ENCODE assay signal across 34 mouse cellular contexts in genomic region chr2:143056736-143057135, GRCm38 (mm10). TPM values are rescaled to one million over a fixed set of nuclear protein-coding genes. Genes with fewer than 3 reads are reported as not detected.
A peak's percentile ranks its signal among the peaks of the same experiment; 100 is the strongest.
DNase-seq lines count a peak whose midpoint lies in the region; ATAC-seq lines count a peak whose summit lies in the region.
"Had no signal": no experiment of that assay in that cellular context is flagged by ENCODE, and none has a peak within 500 bp of the region (broad histone marks: within the 10 kb centered on the region; RNA-seq: fewer than 3 reads in every experiment).

No protein-coding gene starts in this region.

- H3K4me3 ChIP-seq in midbrain, embryonic 11.5 days (ENCODE audit: low read depth, low read length) = no peak overlapping the region
- no peak overlapping the region for H3K4me3 ChIP-seq in midbrain, embryonic 15.5 days
- no peak overlapping the region for H3K4me3 ChIP-seq in kidney, embryonic 15.5 days (replicated peaks)
- H3K4me3 ChIP-seq: embryonic facial prominence, embryonic 10.5 days; heart, embryonic 15.5 days; hindbrain, embryonic 13.5 days; limb, embryonic 13.5 days; liver, embryonic 12.5 days; midbrain, embryonic 13.5 days; neural tube, embryonic 13.5 days had no signal

- H3K4me2 ChIP-seq in midbrain, embryonic 11.5 days = no peak overlapping the region
- no peak overlapping the region for H3K4me2 ChIP-seq in midbrain, embryonic 15.5 days
- no peak overlapping the region for H3K4me2 ChIP-seq in kidney, embryonic 15.5 days
- H3K4me2 ChIP-seq: heart, embryonic 15.5 days; hindbrain, embryonic 13.5 days; limb, embryonic 13.5 days; liver, embryonic 12.5 days; midbrain, embryonic 13.5 days; neural tube, embryonic 13.5 days had no signal

- no peaks in the 10 kb centered on the region for H3K4me1 ChIP-seq in midbrain, embryonic 11.5 days (ENCODE audit: control insufficient read depth, insufficient read depth, low read length)
- no peaks in the 10 kb centered on the region for H3K4me1 ChIP-seq in midbrain, embryonic 15.5 days
- no peaks in the 10 kb centered on the region for H3K4me1 ChIP-seq in kidney, embryonic 15.5 days
- H3K4me1 ChIP-seq: embryonic facial prominence, embryonic 10.5 days; heart, embryonic 15.5 days; hindbrain, embryonic 13.5 days; limb, embryonic 13.5 days; liver, embryonic 12.5 days; midbrain, embryonic 13.5 days; neural tube, embryonic 13.5 days had no signal

- no peaks in the 10 kb centered on the region for H3K36me3 ChIP-seq in midbrain, embryonic 11.5 days (ENCODE audit: control insufficient read depth, insufficient read depth, low read length)
- no peaks in the 10 kb centered on the region for H3K36me3 ChIP-seq in midbrain, embryonic 15.5 days (replicated peaks)
- H3K36me3 ChIP-seq in kidney, embryonic 15.5 days = no peaks in the 10 kb centered on the region
- H3K36me3 ChIP-seq: embryonic facial prominence, embryonic 10.5 days; heart, embryonic 15.5 days; hindbrain, embryonic 13.5 days; limb, embryonic 13.5 days; liver, embryonic 12.5 days; midbrain, embryonic 13.5 days; neural tube, embryonic 13.5 days had no signal

- DNase-seq in frontal cortex, postnatal 25 days (ENCODE audit: low spot score in 2 of 2) = no peak
- peak; percentile 61 for DNase-seq in midbrain, embryonic 11.5 days (ENCODE audit: low spot score, missing footprints)
- DNase-seq in left cerebral cortex, adult 18-20 months (ENCODE audit: low spot score in 2 of 2) = peak; percentile 3 to 8
- peak; percentile 80 for DNase-seq in telencephalon, adult 2 months (ENCODE audit: low read depth, low spot score)
- DNase-seq: adrenal gland, postnatal 36 days; cerebellum, adult 11-12 months; cerebellum, postnatal 10 days; heart, postnatal 36 days; kidney, adult 11 months; lung, adult 18-20 months; lung, postnatal 14 days; retina, postnatal 1 day; thymus, adult 2 months had no signal

- H3K27me3 ChIP-seq in midbrain, embryonic 11.5 days (ENCODE audit: control insufficient read depth, insufficient read depth, low read length) = no peaks in the 10 kb centered on the region
- no peaks in the 10 kb centered on the region for H3K27me3 ChIP-seq in midbrain, embryonic 15.5 days (replicated peaks)
- peaks cover 7% of the 10 kb centered on the region; the same call in 1 of the 2 replicates for H3K27me3 ChIP-seq in kidney, embryonic 15.5 days
- H3K27me3 ChIP-seq: hindbrain, embryonic 13.5 days; liver, embryonic 12.5 days had no signal

- H3K9me3 ChIP-seq in midbrain, embryonic 11.5 days (ENCODE audit: control insufficient read depth, low read length) = no peaks in the 10 kb centered on the region
- no peaks in the 10 kb centered on the region for H3K9me3 ChIP-seq in midbrain, embryonic 15.5 days
- H3K9me3 ChIP-seq in kidney, embryonic 15.5 days (replicated peaks) = no peaks in the 10 kb centered on the region
- H3K9me3 ChIP-seq: embryonic facial prominence, embryonic 10.5 days; heart, embryonic 15.5 days; hindbrain, embryonic 13.5 days; limb, embryonic 13.5 days; liver, embryonic 12.5 days; midbrain, embryonic 13.5 days; neural tube, embryonic 13.5 days had no signal

- H3K9ac ChIP-seq in midbrain, embryonic 11.5 days (ENCODE audit: low read length) = no peak overlapping the region
- no peak overlapping the region for H3K9ac ChIP-seq in midbrain, embryonic 15.5 days
- no peak overlapping the region for H3K9ac ChIP-seq in kidney, embryonic 15.5 days
- H3K9ac ChIP-seq: heart, embryonic 15.5 days; hindbrain, embryonic 13.5 days; limb, embryonic 13.5 days; liver, embryonic 12.5 days; midbrain, embryonic 13.5 days; neural tube, embryonic 13.5 days had no signal

- H3K27ac ChIP-seq in midbrain, embryonic 11.5 days (ENCODE audit: low read depth, low read length) = no peak overlapping the region
- H3K27ac ChIP-seq in midbrain, embryonic 15.5 days = no peak overlapping the region
- no peak overlapping the region for H3K27ac ChIP-seq in kidney, embryonic 15.5 days
- H3K27ac ChIP-seq: embryonic facial prominence, embryonic 10.5 days; heart, embryonic 15.5 days; hindbrain, embryonic 13.5 days; kidney, postnatal 0 days; limb, embryonic 13.5 days; liver, embryonic 12.5 days; midbrain, embryonic 13.5 days; neural tube, embryonic 13.5 days had no signal

- 75% methylated on average over 5 of the region's 5 CpGs for WGBS in midbrain, embryonic 11.5 days
- WGBS in midbrain, embryonic 15.5 days = 79% methylated on average over 5 of the region's 5 CpGs
- WGBS in kidney, embryonic 15.5 days = 82% methylated on average over 5 of the region's 5 CpGs

- peak; percentile 95 for ATAC-seq in frontal cortex, adult (ENCODE audit: low TSS enrichment)
- ATAC-seq in midbrain, embryonic 11.5 days (ENCODE audit: low FRiP score) = no peak
- ATAC-seq in midbrain, embryonic 15.5 days (replicated peaks) = no peak
- ATAC-seq in megakaryocyte-erythroid progenitor cell, adult 5-6 weeks (replicated peaks; ENCODE audit: low FRiP score, low TSS enrichment, poor library complexity, severe bottlenecking) = no peak
- no peak for ATAC-seq in kidney, embryonic 15.5 days (replicated peaks; ENCODE audit: low FRiP score)
- ATAC-seq: CD4-positive, CD25-positive, alpha-beta regulatory T cell, adult 4 months; forebrain, embryonic 16.5 days; liver, embryonic 12.5 days; midbrain, embryonic 13.5 days had no signal

RNA-seq across cellular contexts. Expression of gene Snrpb2, which starts 6.1 kb away (rescaled TPM):
- polyA plus RNA-seq in midbrain, embryonic 11.5 days (2014; fragmentation: Nextera tagmentation; extraction: Ambion mirVana) = 149 and 152 TPM in 2 replicates
- 47.1 and 50.4 TPM in 2 replicates for polyA plus RNA-seq in midbrain, embryonic 15.5 days (2015; fragmentation: Nextera tagmentation; extraction: Ambion mirVana)
- total RNA-seq in left cerebral cortex, adult 18-20 months (2021) = 10 to 100 TPM; 33.3 to 35.8 TPM
- total RNA-seq in megakaryocyte-erythroid progenitor cell, adult 5-6 weeks (2014; fragmentation: Nextera tagmentation) = 46.6 and 62.5 TPM in 2 replicates
- 94.4 and 234 TPM in 2 replicates for total RNA-seq in megakaryocyte-erythroid progenitor cell, adult 5-6 weeks (2017)
- polyA plus RNA-seq in kidney, embryonic 15.5 days (2015; fragmentation: Nextera tagmentation; extraction: Ambion mirVana) = 78.3 and 102 TPM in 2 replicates

RNA-seq across cellular contexts. Expression of gene Otor, which starts 21.5 kb away (rescaled TPM):
- 1.5 and 1.9 TPM in 2 replicates for polyA plus RNA-seq in midbrain, embryonic 11.5 days (2014; fragmentation: Nextera tagmentation; extraction: Ambion mirVana)
- polyA plus RNA-seq in midbrain, embryonic 15.5 days (2015; fragmentation: Nextera tagmentation; extraction: Ambion mirVana) = 1.7 and 2.1 TPM in 2 replicates
- not detected for total RNA-seq in left cerebral cortex, adult 18-20 months (2021)
- total RNA-seq in megakaryocyte-erythroid progenitor cell, adult 5-6 weeks (2014; fragmentation: Nextera tagmentation) = not detected in 2 replicates
- total RNA-seq in megakaryocyte-erythroid progenitor cell, adult 5-6 weeks (2017) = not detected in 2 replicates
- 0.32 and 0.35 TPM in 2 replicates for polyA plus RNA-seq in kidney, embryonic 15.5 days (2015; fragmentation: Nextera tagmentation; extraction: Ambion mirVana)
- total RNA-seq: adrenal gland, adult 18-20 months; adrenal gland, postnatal 36 days; gastrocnemius, adult 8-10 months; heart, postnatal 36 days; layer of hippocampus, postnatal 14 days; megakaryocyte progenitor cell, adult 5-6 weeks had no signal
- polyA plus RNA-seq: CD4-positive, CD25-positive, alpha-beta regulatory T cell, adult 4 months; cortical plate, adult 2 months; gonadal fat pad, adult 2 months; kidney, postnatal 0 days; small intestine, adult 2 months; thymus, adult 2 months had no signal

Comparison
In these comparisons a context has a peak if more than half of its experiments do, and no peak if none do; other contexts are left out.
1. DNase-seq: peak in midbrain, embryonic 11.5 days (single experiment), left cerebral cortex, adult 18-20 months (2 of 2) and telencephalon, adult 2 months (single experiment); none in frontal cortex, postnatal 25 days (0 of 2).